In genomic region chr2:102407363-102408184, GRCm38 (mm10) we compare ENCODE assay signal across 9 mouse cellular contexts. TPM values are rescaled to one million over a fixed set of nuclear protein-coding genes. Genes with fewer than 3 reads are reported as not detected.
A peak's percentile ranks its signal among the peaks of the same experiment; 100 is the strongest.
DNase-seq lines count a peak whose midpoint lies in the region; ATAC-seq lines count a peak whose summit lies in the region.
"Had no signal": no experiment of that assay in that cellular context is flagged by ENCODE, and none has a peak within 500 bp of the region (broad histone marks: within the 10 kb centered on the region; RNA-seq: fewer than 3 reads in every experiment).

Trim44 (minus strand) TSS chr2:102407828.

- DNase-seq in thymus, postnatal 0 days (ENCODE audit: low spot score), result no peak
- DNase-seq in thymus, postnatal 25 days, result no peak
- DNase-seq in kidney, postnatal 10 days, result peak; percentile 57
- peak; percentile 86 for DNase-seq in midbrain, embryonic 11.5 days (ENCODE audit: low spot score, missing footprints)
- DNase-seq in natural killer cell, adult 2 months (ENCODE audit: low spot score in 2 of 2), result no peak
- no peak for DNase-seq in thymus, postnatal 36 days

- ATAC-seq in embryonic facial prominence, embryonic 13.5 days (ENCODE audit: insufficient number of reproducible peaks, insufficient read depth, low FRiP score, low TSS enrichment, low read depth), result 0 out of 2 replicates have a peak, but pooled peaks have one; percentile 26
- peak; percentile 42; the same call in 1 of the 2 replicates for ATAC-seq in heart, embryonic 12.5 days (ENCODE audit: insufficient number of reproducible peaks, low FRiP score)
- no peak for ATAC-seq in midbrain, embryonic 11.5 days (ENCODE audit: low FRiP score)

- no peaks in the 10 kb centered on the region for H3K36me3 ChIP-seq in embryonic facial prominence, embryonic 13.5 days
- H3K36me3 ChIP-seq in heart, embryonic 12.5 days, result no peaks in the 10 kb centered on the region
- no peaks in the 10 kb centered on the region for H3K36me3 ChIP-seq in midbrain, embryonic 11.5 days (ENCODE audit: control insufficient read depth, insufficient read depth, low read length)

- peak within 1 kb of the TSS; percentile 44 for H3K4me2 ChIP-seq in embryonic facial prominence, embryonic 13.5 days
- H3K4me2 ChIP-seq in heart, embryonic 12.5 days, result peak within 1 kb of the TSS; percentile 31
- no peak within 1 kb of the TSS for H3K4me2 ChIP-seq in midbrain, embryonic 11.5 days

- H3K27ac ChIP-seq in embryonic facial prominence, embryonic 13.5 days, result no peak within 1 kb of the TSS
- no peak within 1 kb of the TSS for H3K27ac ChIP-seq in heart, embryonic 12.5 days (ENCODE audit: poor library complexity, severe bottlenecking)
- no peak within 1 kb of the TSS for H3K27ac ChIP-seq in midbrain, embryonic 11.5 days (ENCODE audit: low read depth, low read length)

- no peak within 1 kb of the TSS for H3K4me3 ChIP-seq in embryonic facial prominence, embryonic 13.5 days
- no peak within 1 kb of the TSS for H3K4me3 ChIP-seq in heart, embryonic 12.5 days
- no peak within 1 kb of the TSS for H3K4me3 ChIP-seq in midbrain, embryonic 11.5 days (ENCODE audit: low read depth, low read length)
- H3K4me3 ChIP-seq: erythroblast, embryonic 14.5 days had no signal

- H3K9me3 ChIP-seq in embryonic facial prominence, embryonic 13.5 days, result no peaks in the 10 kb centered on the region
- no peaks in the 10 kb centered on the region for H3K9me3 ChIP-seq in heart, embryonic 12.5 days (replicated peaks)
- no peaks in the 10 kb centered on the region for H3K9me3 ChIP-seq in midbrain, embryonic 11.5 days (ENCODE audit: control insufficient read depth, low read length)

- WGBS in embryonic facial prominence, embryonic 13.5 days, result 21% methylated on average over 14 of the region's 14 CpGs
- WGBS in heart, embryonic 12.5 days, result 40% methylated on average over 14 of the region's 14 CpGs
- WGBS in midbrain, embryonic 11.5 days, result 36% methylated on average over 14 of the region's 14 CpGs

- H3K9ac ChIP-seq in embryonic facial prominence, embryonic 13.5 days, result no peak within 1 kb of the TSS
- no peak within 1 kb of the TSS for H3K9ac ChIP-seq in heart, embryonic 12.5 days
- no peak within 1 kb of the TSS for H3K9ac ChIP-seq in midbrain, embryonic 11.5 days (ENCODE audit: low read length)

- H3K27me3 ChIP-seq in embryonic facial prominence, embryonic 13.5 days, result no peaks in the 10 kb centered on the region
- no peaks in the 10 kb centered on the region for H3K27me3 ChIP-seq in heart, embryonic 12.5 days (replicated peaks)
- H3K27me3 ChIP-seq in midbrain, embryonic 11.5 days (ENCODE audit: control insufficient read depth, insufficient read depth, low read length), result no peaks in the 10 kb centered on the region

- H3K4me1 ChIP-seq in embryonic facial prominence, embryonic 13.5 days, result peaks cover 14% of the 10 kb centered on the region
- H3K4me1 ChIP-seq in heart, embryonic 12.5 days (replicated peaks), result peaks cover 22% of the 10 kb centered on the region
- peaks cover 3% of the 10 kb centered on the region for H3K4me1 ChIP-seq in midbrain, embryonic 11.5 days (ENCODE audit: control insufficient read depth, insufficient read depth, low read length)

RNA-seq across cellular contexts. Expression of gene Trim44, which starts in this region (rescaled TPM):
- polyA plus RNA-seq in thymus, postnatal 0 days (2015; fragmentation: Nextera tagmentation; extraction: Ambion mirVana), result 14.6 and 22.1 TPM in 2 replicates
- 29.9 and 34.2 TPM in 2 replicates for polyA plus RNA-seq in embryonic facial prominence, embryonic 13.5 days (2015; fragmentation: Nextera tagmentation; extraction: Ambion mirVana)
- 39.5 and 42.8 TPM in 2 replicates for polyA plus RNA-seq in heart, embryonic 12.5 days (2016; fragmentation: Nextera tagmentation; extraction: Ambion mirVana)
- polyA plus RNA-seq in midbrain, embryonic 11.5 days (2014; fragmentation: Nextera tagmentation; extraction: Ambion mirVana), result 40.7 and 44.4 TPM in 2 replicates

Comparison
In these comparisons a context has a peak if more than half of its experiments do, and no peak if none do; other contexts are left out.
1. DNase-seq: peak in kidney, postnatal 10 days (single experiment) and midbrain, embryonic 11.5 days (single experiment); none in thymus, postnatal 0 days (single experiment), thymus, postnatal 25 days (single experiment), natural killer cell, adult 2 months (0 of 2) and thymus, postnatal 36 days (0 of 2).